Mouse (Mus musculus): ENCODE results near the gene Arhgef17.

Arhgef17 gene

GRCm38 (mm10) chr7:100941169-100941568, 9.3 kb upstream of the Arhgef17 start:
- DNase-seq (ENCODE audit: low spot score): no peak

GRCm38 (mm10) chr7:100938106-100938505, 6.2 kb upstream of the Arhgef17 start:
- DNase-seq (ENCODE audit: low spot score): peak; percentile 6

- no peak for DNase-seq (ENCODE audit: low spot score)
These were observed 5.6 kb upstream of the Arhgef17 start for GRCm38 (mm10) chr7:100937481-100937880.

GRCm38 (mm10) chr7:100933520-100933919, 1.6 kb upstream of the Arhgef17 start:
- no peak for DNase-seq (ENCODE audit: low spot score)

- peak; percentile 85 for DNase-seq (ENCODE audit: low spot score)
These were observed 637 bp upstream of the Arhgef17 start for GRCm38 (mm10) chr7:100932481-100933007.

- peak; percentile 26 for DNase-seq (ENCODE audit: low spot score)
These were observed 486 bp downstream of the Arhgef17 start for GRCm38 (mm10) chr7:100931316-100931925.

DNA sequence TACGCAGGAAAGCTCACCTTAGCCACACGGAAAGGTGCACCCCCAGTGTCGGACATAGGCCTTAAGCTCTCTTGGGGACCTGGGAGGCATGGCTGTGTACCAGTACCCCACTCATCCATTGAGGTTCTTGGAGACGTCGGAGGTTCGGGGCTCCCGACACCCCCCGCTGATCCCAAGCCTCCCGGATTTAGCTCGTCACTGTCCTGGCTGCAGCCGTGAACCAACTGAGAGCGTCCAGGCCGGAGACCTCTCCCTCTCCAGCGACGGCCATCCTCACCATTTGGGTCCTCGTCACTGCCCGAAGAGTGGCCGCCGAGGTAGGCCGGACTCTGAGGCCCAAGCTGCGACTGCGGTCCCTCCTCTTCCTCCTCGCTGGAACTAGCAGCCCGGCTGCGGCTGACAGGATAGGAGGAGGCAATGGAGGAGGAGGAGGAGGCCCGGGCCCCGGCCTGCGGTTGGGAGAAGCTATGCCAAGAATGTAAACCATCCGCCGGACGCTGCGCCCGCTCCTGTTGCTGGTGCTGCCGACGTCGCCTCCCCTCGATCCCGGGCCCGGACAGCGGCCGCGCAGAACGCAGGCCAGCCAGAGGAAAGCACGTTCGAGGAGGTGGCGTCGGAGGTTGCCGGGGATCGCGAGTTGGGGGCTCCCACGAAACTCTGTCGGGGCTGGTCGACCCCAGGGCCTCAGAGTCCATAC, 1.1 kb downstream of the Arhgef17 start:
- peak; percentile 61 for DNase-seq (ENCODE audit: low spot score)

DNA sequence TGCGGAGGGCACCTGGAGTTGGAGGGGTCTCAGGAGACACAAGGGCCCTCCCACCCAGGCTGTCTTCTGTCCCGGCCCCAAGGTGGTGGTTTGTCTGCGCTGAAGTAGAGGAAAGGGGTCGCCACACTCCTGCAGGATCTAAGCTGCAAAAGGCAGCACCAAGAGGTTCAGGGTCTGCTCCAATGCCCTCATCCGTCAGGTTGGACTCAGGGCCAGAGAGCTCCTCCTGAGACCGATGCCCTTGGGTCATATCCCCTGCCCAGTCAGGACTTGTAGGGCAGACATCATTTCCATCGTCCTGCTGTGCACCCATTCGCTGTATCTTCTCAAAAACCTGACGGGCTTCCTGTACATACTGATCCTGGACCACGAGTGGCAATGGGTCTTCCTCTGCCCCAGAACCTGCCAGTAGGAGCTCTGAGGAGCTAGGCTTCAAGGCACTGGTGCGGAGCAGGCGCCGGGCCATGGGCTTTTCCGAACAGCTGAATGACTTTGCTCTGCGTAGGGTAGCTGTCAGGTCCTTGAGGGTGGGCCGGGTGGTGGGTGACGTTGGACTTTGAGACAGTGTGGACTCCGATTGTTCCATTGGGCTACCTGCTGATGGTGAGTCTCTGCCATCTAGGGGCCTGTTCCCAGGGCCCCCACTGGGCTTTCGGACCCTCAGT, 2.1 kb downstream of the Arhgef17 start:
- no peak for DNase-seq (ENCODE audit: low spot score)

GRCm38 (mm10) chr7:100928456-100928855, 3.5 kb downstream of the Arhgef17 start:
- DNase-seq (ENCODE audit: low spot score): peak; percentile 36

DNA sequence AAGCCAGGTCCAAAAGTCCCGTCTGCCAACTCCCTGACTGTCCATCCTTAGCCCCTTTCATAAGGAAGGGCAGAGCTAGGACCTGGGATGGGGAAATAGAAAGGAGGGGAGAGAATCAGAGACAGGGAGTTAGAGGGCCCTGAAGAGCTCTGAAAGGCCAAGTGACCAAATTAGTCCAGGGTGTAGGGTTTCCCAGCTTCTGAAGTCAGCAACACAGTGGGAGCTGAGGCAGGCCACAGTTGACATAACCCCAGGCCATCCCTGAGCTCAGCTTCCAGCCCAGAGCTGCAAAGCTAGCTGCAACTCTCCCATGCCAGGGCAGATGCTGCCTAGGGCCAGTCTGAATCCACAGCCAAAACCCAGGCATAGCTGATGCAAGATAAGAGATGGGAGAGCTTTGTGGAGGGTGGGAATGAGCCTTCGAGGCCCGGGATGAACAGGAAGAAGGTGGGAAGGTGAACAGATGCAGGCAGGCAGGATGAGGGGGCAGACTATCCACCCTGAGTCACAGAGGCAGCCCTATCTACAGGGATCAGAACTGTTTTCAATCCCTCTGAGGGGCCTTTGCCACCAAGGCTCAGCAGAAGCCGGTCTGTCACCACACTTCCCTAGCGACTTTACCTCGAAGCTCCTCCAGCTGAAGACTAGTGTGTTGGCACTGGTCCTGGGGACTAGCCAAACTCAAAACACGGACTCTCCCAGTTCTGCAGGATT, 4.5 kb downstream of the Arhgef17 start:
- peak; percentile 37 for DNase-seq (ENCODE audit: low spot score)

- DNase-seq (ENCODE audit: low spot score): peak; percentile 5
These were observed 5.5 kb downstream of the Arhgef17 start for GRCm38 (mm10) chr7:100926311-100926923.

DNA sequence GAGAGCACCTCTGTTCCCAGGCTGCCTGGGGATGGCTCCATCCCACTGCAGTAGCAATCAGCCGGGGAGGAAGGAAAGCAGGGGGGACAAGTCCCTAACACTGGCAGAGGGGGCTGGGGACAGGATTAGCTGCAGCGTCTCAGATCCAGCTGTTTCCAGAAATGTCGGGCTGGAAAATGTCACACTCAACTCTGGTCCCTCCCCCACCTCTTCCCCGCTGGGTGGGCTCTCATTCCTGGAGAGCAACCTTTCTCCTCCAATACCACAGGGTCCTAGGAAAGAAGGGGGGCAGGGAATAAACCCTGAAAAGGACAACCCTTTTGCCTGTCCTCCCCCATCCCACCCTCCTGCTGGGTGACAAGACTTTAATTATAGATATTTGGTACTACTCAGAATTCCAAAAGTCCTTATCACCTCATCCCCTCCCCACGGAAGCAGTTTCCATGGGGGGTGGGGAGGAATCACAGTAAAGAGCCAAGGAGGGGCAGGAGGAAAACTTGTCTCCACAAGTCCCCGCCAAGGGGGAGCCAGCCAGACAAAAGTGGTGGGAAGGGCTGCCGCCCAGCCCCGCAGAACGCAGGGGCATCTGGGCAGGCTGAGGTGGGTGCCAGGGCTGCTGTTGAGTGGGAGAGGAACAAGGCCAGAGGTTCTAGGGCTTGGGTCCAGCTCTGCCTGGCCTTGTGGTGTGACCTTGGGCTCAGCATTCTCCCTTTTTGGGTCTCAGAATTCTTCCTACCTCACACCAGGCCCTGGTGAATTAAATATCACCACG, 7.0 kb downstream of the Arhgef17 start:
- DNase-seq (ENCODE audit: low spot score): peak; percentile 4

- no peak for DNase-seq (ENCODE audit: low spot score)
These were observed 7.7 kb downstream of the Arhgef17 start for GRCm38 (mm10) chr7:100924200-100924599.

GRCm38 (mm10) chr7:100922907-100923306, 9.0 kb downstream of the Arhgef17 start:
- peak; percentile 84 for DNase-seq (ENCODE audit: low spot score)

- peak; percentile 5 for DNase-seq (ENCODE audit: low spot score)
These were observed 10.6 kb downstream of the Arhgef17 start for GRCm38 (mm10) chr7:100921289-100921688.

GRCm38 (mm10) chr7:100919809-100920107, 12.1 kb downstream of the Arhgef17 start:
- no peak for DNase-seq (ENCODE audit: low spot score)

GRCm38 (mm10) chr7:100919006-100919808, 12.7 kb downstream of the Arhgef17 start:
- peak; percentile 67 for DNase-seq (ENCODE audit: low spot score)

GRCm38 (mm10) chr7:100918176-100918575, 13.7 kb downstream of the Arhgef17 start:
- peak; percentile 57 for DNase-seq (ENCODE audit: low spot score)

DNA sequence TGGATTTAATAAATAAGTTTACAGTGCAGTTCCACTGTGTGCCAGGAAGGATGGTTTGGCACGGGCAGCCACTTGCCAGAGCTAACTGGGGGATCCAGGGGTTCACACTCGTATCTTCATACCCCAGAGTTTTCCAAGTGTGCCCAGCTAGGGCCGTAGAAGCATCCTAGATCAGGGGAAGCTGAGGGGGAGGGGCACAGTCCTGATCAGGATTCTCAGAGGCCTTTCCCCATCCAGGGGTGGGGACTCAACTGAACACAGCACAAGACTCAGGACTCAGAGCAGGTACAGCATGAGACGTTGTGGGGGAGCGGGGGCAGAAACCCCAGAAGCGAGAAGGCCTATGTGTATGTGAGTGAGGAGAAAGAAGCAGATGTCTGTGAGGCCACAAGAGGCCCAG, 14.2 kb downstream of the Arhgef17 start:
- no peak for DNase-seq (ENCODE audit: low spot score)

DNA sequence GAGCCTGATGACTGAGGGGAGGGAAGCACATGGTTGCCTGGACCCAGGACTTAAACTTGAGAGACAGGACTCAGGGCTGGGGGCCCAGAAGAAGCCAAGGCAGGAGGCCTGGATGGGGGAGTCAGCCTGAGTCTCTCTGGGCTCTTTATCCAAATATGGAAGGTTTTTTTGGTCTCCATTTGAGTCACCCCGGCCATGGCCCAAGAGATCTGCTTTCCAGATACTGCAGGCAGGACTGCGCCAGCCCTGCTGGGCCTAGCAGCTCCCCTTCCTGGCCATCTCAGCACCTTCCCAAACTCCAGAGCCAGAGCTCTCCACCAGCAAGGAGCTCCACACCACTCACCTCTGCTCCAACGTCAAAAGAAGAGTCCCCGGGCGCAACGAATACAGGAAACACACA, 15.4 kb downstream of the Arhgef17 start:
- DNase-seq (ENCODE audit: low spot score): no peak
